Mouse (Mus musculus): ENCODE data around the gene Incenp. TPM values are rescaled to one million over a fixed set of nuclear protein-coding genes. Genes with fewer than 3 reads are reported as not detected.
A peak's percentile ranks its signal among the peaks of the same experiment; 100 is the strongest.
"Not testable (repeated sequence)": the region's sequence is repeated elsewhere in the genome, so short reads cannot be mapped to it uniquely, and the experiment has no call there.

Gene Incenp
- polyA plus RNA-seq, 1 experiment: 17.2 TPM

DNA sequence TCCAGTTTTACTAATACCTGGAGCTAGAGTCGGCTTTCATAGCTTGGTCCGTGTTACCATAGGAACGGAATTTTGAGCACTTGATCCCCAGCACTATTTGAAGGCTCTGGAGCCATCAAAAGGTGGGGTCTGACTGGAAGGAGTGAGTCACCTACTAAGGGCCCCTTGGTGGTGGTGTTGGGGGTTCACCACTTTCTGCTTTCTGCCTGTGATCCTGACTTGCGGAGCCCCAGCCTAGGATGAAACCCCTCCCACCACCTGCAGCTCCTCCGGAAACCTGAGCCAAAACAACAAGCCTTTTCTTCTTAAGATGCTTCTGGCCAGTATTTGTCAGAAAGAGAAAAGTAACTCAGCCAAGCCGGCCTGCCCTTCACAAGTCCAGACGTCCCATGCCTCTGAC is 40.5 kb upstream of the Incenp start:
- no peak for TF ChIP-seq CTCF (IDR thresholded peaks at IDR 0.05; ENCODE audit: extremely low read depth, insufficient read depth, insufficient read length, insufficient replicate concordance)
- no peak for TF ChIP-seq POLR2A (IDR thresholded peaks at IDR 0.05; ENCODE audit: low read depth, low read length)
- Histone ChIP-seq H3K4me1 (ENCODE audit: control insufficient read depth, insufficient read depth, insufficient read length) (peaks cover 45% of the 10 kb centered on the region; the same call in 1 of the 2 replicates), H3K36me3 (ENCODE audit: control insufficient read depth, insufficient read depth, low read length) (no peaks in the 10 kb centered on the region), H3K27ac (ENCODE audit: insufficient read depth, low read length) (no peak overlapping the region), H3K27me3 (ENCODE audit: control insufficient read depth, insufficient read depth, low read length) (no peaks in the 10 kb centered on the region), H3K4me3 (ENCODE audit: extremely low read depth, insufficient read depth, insufficient read length) (no peak overlapping the region)
- no peak for DNase-seq (ENCODE audit: low read depth in 1 of 2, low spot score in 2 of 2)
- 86% methylated on average over 7 of the region's 7 CpGs for WGBS

DNA sequence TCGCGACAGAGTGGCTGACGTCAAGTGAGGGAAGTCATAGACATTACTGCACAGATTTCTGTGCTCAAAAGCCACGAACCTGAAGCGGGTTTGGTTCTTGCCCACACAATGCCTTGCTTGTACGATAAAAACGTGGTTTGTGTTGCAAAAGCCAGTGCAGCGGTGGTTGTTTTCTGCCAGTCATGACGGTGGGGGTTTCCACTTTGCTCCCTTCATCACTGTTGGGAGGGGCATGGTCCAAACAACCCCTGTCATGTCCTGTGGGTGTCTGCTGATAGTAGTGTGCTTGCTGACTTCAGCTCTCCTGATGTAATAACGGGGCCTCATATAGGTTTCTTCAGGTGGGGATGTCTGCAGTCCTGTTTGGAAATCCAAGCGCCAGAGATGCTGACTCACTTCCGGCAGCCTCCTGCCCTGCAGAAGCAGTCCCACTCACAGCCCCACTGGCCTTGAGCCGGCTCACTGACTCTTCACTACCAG is 39.5 kb upstream of the Incenp start:
- 5% methylated on average over 13 of the region's 13 CpGs for WGBS
- Histone ChIP-seq H3K4me1 (ENCODE audit: control insufficient read depth, insufficient read depth, insufficient read length) (peaks cover 45% of the 10 kb centered on the region; the same call in 1 of the 2 replicates), H3K27ac (ENCODE audit: insufficient read depth, low read length) (peak overlapping the region; percentile 89), H3K27me3 (ENCODE audit: control insufficient read depth, insufficient read depth, low read length) (no peaks in the 10 kb centered on the region), H3K4me3 (ENCODE audit: extremely low read depth, insufficient read depth, insufficient read length) (peak overlapping the region; percentile 41; the same call in 1 of the 2 replicates), H3K36me3 (ENCODE audit: control insufficient read depth, insufficient read depth, low read length) (no peaks in the 10 kb centered on the region)
- DNase-seq (ENCODE audit: low read depth in 1 of 2, low spot score in 2 of 2): peak; percentile 56 to 78
- TF ChIP-seq CTCF (IDR thresholded peaks at IDR 0.05; ENCODE audit: extremely low read depth, insufficient read depth, insufficient read length, insufficient replicate concordance) (no peak), POLR2A (IDR thresholded peaks at IDR 0.05; ENCODE audit: low read depth, low read length) (no peak)

DNA sequence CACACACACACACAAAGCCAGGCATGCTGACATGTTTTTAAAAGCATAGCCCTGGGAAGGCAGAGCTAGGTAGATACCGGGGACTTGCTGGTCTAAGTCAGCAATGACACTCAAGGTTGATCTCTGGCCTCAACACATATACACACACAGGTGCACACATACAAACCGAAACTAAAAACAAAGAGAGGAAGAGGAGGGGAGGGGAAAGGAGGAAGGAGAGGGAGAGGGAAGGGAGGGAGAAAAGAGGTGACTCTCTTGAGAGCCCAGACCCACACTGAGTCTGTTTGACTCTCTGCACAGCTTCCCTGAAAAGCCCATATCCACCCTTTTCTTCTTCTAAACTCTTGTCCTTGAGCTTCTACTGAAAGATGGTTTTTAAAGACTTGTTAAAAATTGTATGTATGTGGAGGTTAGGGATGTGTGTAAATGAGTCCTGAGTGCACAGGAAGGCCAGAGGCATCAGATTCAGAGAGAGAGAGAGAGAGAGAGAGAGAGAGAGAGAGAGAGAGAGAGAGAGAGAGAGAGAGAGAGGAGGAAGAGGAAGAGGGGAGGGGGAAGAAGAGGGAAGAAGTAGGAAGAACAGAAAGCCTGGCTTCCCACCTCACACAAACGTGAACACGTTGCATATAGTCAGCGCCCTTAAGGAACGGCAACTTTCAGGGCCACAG is 38.9 kb upstream of the Incenp start:
- peak overlapping the region; percentile 41 for H3K4me3 ChIP-seq (ENCODE audit: extremely low read depth, insufficient read depth, insufficient read length)
- TF ChIP-seq CTCF (IDR thresholded peaks at IDR 0.05; ENCODE audit: extremely low read depth, insufficient read depth, insufficient read length, insufficient replicate concordance) (no peak), POLR2A (IDR thresholded peaks at IDR 0.05; ENCODE audit: low read depth, low read length) (peak; percentile 4; the same call in 1 of the 2 replicates)
- H3K36me3 ChIP-seq (ENCODE audit: control insufficient read depth, insufficient read depth, low read length): no peaks in the 10 kb centered on the region
- 8% methylated on average over 6 of the region's 6 CpGs for WGBS
- peaks cover 45% of the 10 kb centered on the region; the same call in 1 of the 2 replicates for H3K4me1 ChIP-seq (ENCODE audit: control insufficient read depth, insufficient read depth, insufficient read length)
- no peaks in the 10 kb centered on the region for H3K27me3 ChIP-seq (ENCODE audit: control insufficient read depth, insufficient read depth, low read length)
- no peak for DNase-seq (ENCODE audit: low read depth in 1 of 2, low spot score in 2 of 2)
- peak overlapping the region; percentile 89 for H3K27ac ChIP-seq (ENCODE audit: insufficient read depth, low read length)

DNA sequence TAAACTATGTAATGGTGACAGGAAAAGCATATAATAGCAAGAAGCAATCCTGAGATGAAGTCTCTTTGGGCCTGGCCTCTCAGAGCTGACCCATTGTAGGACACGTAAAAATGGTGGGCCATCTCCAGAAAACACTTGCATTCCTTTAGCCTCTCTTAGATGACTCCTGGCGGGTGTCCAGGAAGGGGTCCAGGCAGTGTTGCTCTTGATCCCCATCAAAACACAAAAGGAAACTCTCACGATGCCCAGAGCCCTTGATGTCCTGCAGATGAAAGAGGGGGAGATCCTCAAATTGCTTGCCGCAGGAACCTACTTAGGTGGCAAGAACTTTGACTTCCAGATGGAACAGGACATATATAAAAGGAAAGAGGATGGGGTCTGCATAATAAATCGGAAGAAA is 38.1 kb upstream of the Incenp start:
- DNase-seq (ENCODE audit: low read depth in 1 of 2, low spot score in 2 of 2): no peak
- no peaks in the 10 kb centered on the region for H3K27me3 ChIP-seq (ENCODE audit: control insufficient read depth, insufficient read depth, low read length)
- no peak for TF ChIP-seq POLR2A (IDR thresholded peaks at IDR 0.05; ENCODE audit: low read depth, low read length)
- no peak for TF ChIP-seq CTCF (IDR thresholded peaks at IDR 0.05; ENCODE audit: extremely low read depth, insufficient read depth, insufficient read length, insufficient replicate concordance)
- no peak overlapping the region for H3K4me3 ChIP-seq (ENCODE audit: extremely low read depth, insufficient read depth, insufficient read length)
- no peaks in the 10 kb centered on the region for H3K36me3 ChIP-seq (ENCODE audit: control insufficient read depth, insufficient read depth, low read length)
- peak overlapping the region; percentile 89 for H3K27ac ChIP-seq (ENCODE audit: insufficient read depth, low read length)
- WGBS: 81% methylated on average over 5 of the region's 5 CpGs
- peaks cover 40% of the 10 kb centered on the region; the same call in 1 of the 2 replicates for H3K4me1 ChIP-seq (ENCODE audit: control insufficient read depth, insufficient read depth, insufficient read length)

DNA sequence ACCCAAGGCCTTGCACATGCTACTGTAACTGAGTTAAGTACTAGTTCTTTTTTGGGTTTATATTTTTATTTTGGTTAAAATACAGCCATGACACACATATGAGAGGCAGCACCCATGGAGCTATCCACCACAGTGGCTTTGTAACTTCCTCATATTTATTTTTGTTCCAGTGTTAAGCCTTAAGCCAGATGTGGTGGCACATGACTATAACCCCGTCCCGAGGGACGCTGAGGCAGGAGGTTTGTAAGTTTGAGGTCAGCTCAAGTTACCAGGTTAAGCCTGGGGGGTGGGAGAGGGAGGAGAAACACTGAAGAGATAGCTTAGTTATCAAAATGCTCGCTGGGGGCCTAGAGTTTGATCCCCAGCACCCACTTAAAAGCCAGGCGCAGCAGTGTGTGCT is 37.2 kb upstream of the Incenp start:
- Histone ChIP-seq H3K4me3 (ENCODE audit: extremely low read depth, insufficient read depth, insufficient read length) (no peak overlapping the region), H3K4me1 (ENCODE audit: control insufficient read depth, insufficient read depth, insufficient read length) (peaks cover 33% of the 10 kb centered on the region; the same call in 1 of the 2 replicates), H3K27me3 (ENCODE audit: control insufficient read depth, insufficient read depth, low read length) (no peaks in the 10 kb centered on the region), H3K27ac (ENCODE audit: insufficient read depth, low read length) (peak overlapping the region; percentile 83), H3K36me3 (ENCODE audit: control insufficient read depth, insufficient read depth, low read length) (no peaks in the 10 kb centered on the region)
- peak; percentile 69 to 91 for DNase-seq (ENCODE audit: low read depth in 1 of 2, low spot score in 2 of 2)
- no peak for TF ChIP-seq CTCF (IDR thresholded peaks at IDR 0.05; ENCODE audit: extremely low read depth, insufficient read depth, insufficient read length, insufficient replicate concordance)
- no peak for TF ChIP-seq POLR2A (IDR thresholded peaks at IDR 0.05; ENCODE audit: low read depth, low read length)
- WGBS: 30% methylated on average over 5 of the region's 5 CpGs

DNA sequence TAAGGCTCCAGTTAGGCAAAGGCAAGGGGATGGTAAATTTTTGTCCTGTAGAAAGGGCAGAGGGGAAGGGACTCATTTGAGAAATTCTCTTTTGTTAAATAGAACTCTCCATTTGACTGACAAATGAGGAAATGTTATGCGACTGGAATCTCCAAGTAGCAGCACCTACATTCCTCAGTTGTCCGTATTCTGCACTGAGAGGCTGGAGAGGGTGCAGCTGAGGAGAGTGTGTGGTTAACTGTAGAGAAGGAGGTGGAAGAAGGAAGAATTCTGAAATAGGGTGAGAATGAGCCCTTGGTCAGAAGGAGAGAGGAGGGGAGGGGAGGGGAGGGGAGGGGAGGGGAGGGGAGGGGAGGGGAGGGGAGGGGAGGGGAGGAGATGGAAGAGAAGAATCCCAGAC is 34.6 kb upstream of the Incenp start:
- DNase-seq (ENCODE audit: low read depth in 1 of 2, low spot score in 2 of 2): no peak
- Histone ChIP-seq H3K4me1 (ENCODE audit: control insufficient read depth, insufficient read depth, insufficient read length) (peaks cover 41% of the 10 kb centered on the region; the same call in 1 of the 2 replicates), H3K27ac (ENCODE audit: insufficient read depth, low read length) (no peak overlapping the region), H3K4me3 (ENCODE audit: extremely low read depth, insufficient read depth, insufficient read length) (no peak overlapping the region), H3K27me3 (ENCODE audit: control insufficient read depth, insufficient read depth, low read length) (no peaks in the 10 kb centered on the region), H3K36me3 (ENCODE audit: control insufficient read depth, insufficient read depth, low read length) (no peaks in the 10 kb centered on the region)
- WGBS: 77% methylated on average over 2 of the region's 2 CpGs
- TF ChIP-seq CTCF (IDR thresholded peaks at IDR 0.05; ENCODE audit: extremely low read depth, insufficient read depth, insufficient read length, insufficient replicate concordance) (no peak), POLR2A (IDR thresholded peaks at IDR 0.05; ENCODE audit: low read depth, low read length) (no peak)

DNA sequence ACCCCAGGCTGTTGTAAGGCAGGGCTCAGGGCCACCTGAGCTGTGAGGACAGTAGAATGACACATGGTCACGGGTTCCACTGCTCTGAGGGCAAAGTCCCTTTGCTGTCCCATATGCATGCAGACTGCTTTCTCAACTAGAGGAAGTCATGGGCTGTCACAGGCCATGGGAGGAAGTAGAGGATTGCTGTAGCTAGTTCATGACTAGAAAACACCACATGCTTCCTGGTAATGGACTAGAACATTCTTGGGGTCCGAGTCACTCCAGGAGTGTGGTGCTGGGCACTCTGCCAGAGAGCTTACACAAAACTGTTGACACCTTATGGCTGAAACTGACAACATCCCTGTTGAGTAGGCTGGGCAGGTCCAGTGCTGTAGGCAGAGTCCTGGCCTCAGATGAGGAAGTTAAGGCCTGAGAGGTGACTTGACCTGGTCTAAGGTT is 31.8 kb upstream of the Incenp start:
- Histone ChIP-seq H3K27ac (ENCODE audit: insufficient read depth, low read length) (peak overlapping the region; percentile 74), H3K4me1 (ENCODE audit: control insufficient read depth, insufficient read depth, insufficient read length) (peaks cover 21% of the 10 kb centered on the region; the same call in 1 of the 2 replicates)
- WGBS: 18% methylated on average over 2 of the region's 2 CpGs
- not testable (repeated sequence) for H3K4me3 ChIP-seq (ENCODE audit: extremely low read depth, insufficient read depth, insufficient read length); H3K27me3 ChIP-seq (ENCODE audit: control insufficient read depth, insufficient read depth, low read length); H3K36me3 ChIP-seq (ENCODE audit: control insufficient read depth, insufficient read depth, low read length)
- DNase-seq (ENCODE audit: low read depth in 1 of 2, low spot score in 2 of 2): peak in 1 of 2 experiments; percentile 27

All from spleen, adult 2 months (tissue).